ENCODE assay signal across 15 mouse cellular contexts in genomic region chr11:96287411-96287810, GRCm38 (mm10). TPM values are rescaled to one million over a fixed set of nuclear protein-coding genes. Genes with fewer than 3 reads are reported as not detected.
A peak's percentile ranks its signal among the peaks of the same experiment; 100 is the strongest.
DNase-seq lines count a peak whose midpoint lies in the region; ATAC-seq lines count a peak whose summit lies in the region.
"Had no signal": no experiment of that assay in that cellular context is flagged by ENCODE, and none has a peak within 500 bp of the region (broad histone marks: within the 10 kb centered on the region; RNA-seq: fewer than 3 reads in every experiment).

No protein-coding gene starts in this region.

- H3K4me1 ChIP-seq in heart, embryonic 10.5 days = peaks cover 31% of the 10 kb centered on the region
- H3K4me1 ChIP-seq in liver, embryonic 12.5 days = peaks cover 5% of the 10 kb centered on the region; the same call in 1 of the 2 replicates
- H3K4me1 ChIP-seq in limb, embryonic 11.5 days (ENCODE audit: control insufficient read depth, insufficient read depth, low read length) = peaks cover 14% of the 10 kb centered on the region; the same call in 1 of the 2 replicates
- H3K4me1 ChIP-seq in stomach, embryonic 14.5 days (ENCODE audit: control insufficient read depth, insufficient read depth, low read length) = 0 out of 2 replicates have a peak, but pooled peaks cover 4% of the 10 kb centered on the region
- H3K4me1 ChIP-seq in forebrain, embryonic 12.5 days = peaks cover 14% of the 10 kb centered on the region; the same call in 1 of the 2 replicates

- no peaks in the 10 kb centered on the region for H3K36me3 ChIP-seq in heart, embryonic 10.5 days
- no peaks in the 10 kb centered on the region for H3K36me3 ChIP-seq in liver, embryonic 12.5 days
- no peaks in the 10 kb centered on the region for H3K36me3 ChIP-seq in limb, embryonic 11.5 days (ENCODE audit: control insufficient read depth, insufficient read depth, low read length)
- H3K36me3 ChIP-seq in stomach, embryonic 14.5 days (ENCODE audit: control insufficient read depth, insufficient read depth, low read length) = no peaks in the 10 kb centered on the region
- no peaks in the 10 kb centered on the region for H3K36me3 ChIP-seq in forebrain, embryonic 12.5 days (replicated peaks)
- H3K36me3 ChIP-seq: G1E had no signal

- intact Hi-C loops in heart, postnatal 36 days (cut with DNase I) = no loop called here

- no peak for ATAC-seq in liver, embryonic 12.5 days
- ATAC-seq in limb, embryonic 11.5 days (ENCODE audit: insufficient number of reproducible peaks, low FRiP score, low TSS enrichment, low read depth) = no peak
- no peak for ATAC-seq in stomach, embryonic 14.5 days (ENCODE audit: insufficient number of reproducible peaks, insufficient read depth, low FRiP score, low read depth)
- no peak for ATAC-seq in forebrain, embryonic 12.5 days (ENCODE audit: low FRiP score)

- H3K27ac ChIP-seq in heart, embryonic 10.5 days = no peak overlapping the region
- H3K27ac ChIP-seq in liver, embryonic 12.5 days = no peak overlapping the region
- H3K27ac ChIP-seq in limb, embryonic 11.5 days (replicated peaks; ENCODE audit: low read depth, low read length) = no peak overlapping the region; the same call in 1 of the 2 replicates
- peak overlapping the region; percentile 89 for H3K27ac ChIP-seq in stomach, embryonic 14.5 days (ENCODE audit: low read length)
- H3K27ac ChIP-seq in forebrain, embryonic 12.5 days = no peak overlapping the region

- H3K9me3 ChIP-seq in heart, embryonic 10.5 days = no peaks in the 10 kb centered on the region
- H3K9me3 ChIP-seq in liver, embryonic 12.5 days (replicated peaks) = no peaks in the 10 kb centered on the region
- H3K9me3 ChIP-seq in limb, embryonic 11.5 days (ENCODE audit: control insufficient read depth, low read length) = no peaks in the 10 kb centered on the region
- H3K9me3 ChIP-seq in stomach, embryonic 14.5 days (ENCODE audit: control insufficient read depth, low read depth, low read length) = no peaks in the 10 kb centered on the region
- H3K9me3 ChIP-seq in forebrain, embryonic 12.5 days = no peaks in the 10 kb centered on the region
- H3K9me3 ChIP-seq: G1E had no signal

- H3K4me2 ChIP-seq in liver, embryonic 12.5 days = peak overlapping the region; percentile 55
- H3K4me2 ChIP-seq in limb, embryonic 11.5 days (ENCODE audit: low read depth, severe bottlenecking) = peak overlapping the region; percentile 64
- H3K4me2 ChIP-seq in stomach, embryonic 14.5 days (replicated peaks; ENCODE audit: low read depth, low read length) = peak overlapping the region; percentile 51
- H3K4me2 ChIP-seq in forebrain, embryonic 12.5 days = no peak overlapping the region

- H3K4me3 ChIP-seq in heart, embryonic 10.5 days = peak overlapping the region; percentile 51
- no peak overlapping the region for H3K4me3 ChIP-seq in liver, embryonic 12.5 days
- peak overlapping the region; percentile 35 for H3K4me3 ChIP-seq in limb, embryonic 11.5 days (ENCODE audit: low read depth, low read length)
- H3K4me3 ChIP-seq in stomach, embryonic 14.5 days (ENCODE audit: low read depth, low read length) = peak overlapping the region; percentile 43
- no peak overlapping the region for H3K4me3 ChIP-seq in forebrain, embryonic 12.5 days (replicated peaks)

- WGBS in heart, embryonic 10.5 days = under 1% methylated on average over 9 of the region's 9 CpGs
- 4% methylated on average over 9 of the region's 9 CpGs for WGBS in liver, embryonic 12.5 days (ENCODE audit: insufficient replicate concordance)
- 0% methylated on average over 9 of the region's 9 CpGs for WGBS in limb, embryonic 11.5 days
- WGBS in stomach, embryonic 14.5 days = 4% methylated on average over 9 of the region's 9 CpGs
- under 1% methylated on average over 9 of the region's 9 CpGs for WGBS in forebrain, embryonic 12.5 days

- H3K9ac ChIP-seq in liver, embryonic 12.5 days = no peak overlapping the region
- H3K9ac ChIP-seq in limb, embryonic 11.5 days (ENCODE audit: low read length) = peak overlapping the region; percentile 46; the same call in 1 of the 2 replicates
- H3K9ac ChIP-seq in stomach, embryonic 14.5 days (replicated peaks; ENCODE audit: low read depth, low read length) = peak overlapping the region; percentile 61
- no peak overlapping the region for H3K9ac ChIP-seq in forebrain, embryonic 12.5 days

- DNase-seq in heart, embryonic 10.5 days (ENCODE audit: low spot score) = no peak
- DNase-seq in heart, postnatal 36 days = no peak
- no peak for DNase-seq in liver
- DNase-seq in limb, embryonic 11.5 days (ENCODE audit: low spot score) = no peak
- no peak for DNase-seq in right cerebral cortex, adult 2 months (ENCODE audit: low spot score in 2 of 2)
- DNase-seq: cerebellum, postnatal 25 days; heart, postnatal 4 days; thymus, adult 2 months had no signal

- peaks cover 98% of the 10 kb centered on the region for H3K27me3 ChIP-seq in heart, embryonic 10.5 days (ENCODE audit: insufficient read depth, poor library complexity, severe bottlenecking)
- peaks cover 99% of the 10 kb centered on the region for H3K27me3 ChIP-seq in liver, embryonic 12.5 days (replicated peaks)
- peaks cover 75% of the 10 kb centered on the region for H3K27me3 ChIP-seq in limb, embryonic 11.5 days (ENCODE audit: control insufficient read depth, insufficient read depth, low read length)
- H3K27me3 ChIP-seq in stomach, embryonic 14.5 days (ENCODE audit: control insufficient read depth, insufficient read depth, low read length) = peaks cover 27% of the 10 kb centered on the region
- peaks cover 97% of the 10 kb centered on the region for H3K27me3 ChIP-seq in forebrain, embryonic 12.5 days

RNA-seq across cellular contexts. Expression of gene Hoxb7, which starts 1.0 kb away (rescaled TPM):
- 0.11 and 1.3 TPM in 2 replicates for polyA plus RNA-seq in heart, embryonic 10.5 days (2016; fragmentation: Nextera tagmentation; extraction: Ambion mirVana)
- not detected for total RNA-seq in heart, postnatal 36 days (2021)
- 0.18 and 0.37 TPM in 2 replicates for polyA plus RNA-seq in liver, embryonic 12.5 days (2016; fragmentation: Nextera tagmentation; extraction: Ambion mirVana)
- 3.7 and 4.3 TPM in 2 replicates for polyA plus RNA-seq in limb, embryonic 11.5 days (2014; fragmentation: Nextera tagmentation; extraction: Ambion mirVana)
- polyA plus RNA-seq in stomach, embryonic 14.5 days (2014; fragmentation: Nextera tagmentation; extraction: Ambion mirVana) = 8.4 and 14.0 TPM in 2 replicates
- polyA plus RNA-seq in forebrain, embryonic 12.5 days (2016; fragmentation: Nextera tagmentation; extraction: Ambion mirVana) = not detected in 2 replicates
- total RNA-seq: G1E had no signal
- polyA plus RNA-seq: activated CD4-positive, CD25-positive, alpha-beta regulatory T cell, adult 4 months; G1E; midbrain, embryonic 11.5 days had no signal

RNA-seq across cellular contexts. Expression of gene Hoxb6, which starts 4.9 kb away (rescaled TPM):
- polyA plus RNA-seq in heart, embryonic 10.5 days (2016; fragmentation: Nextera tagmentation; extraction: Ambion mirVana) = 0.42 and 2.2 TPM in 2 replicates
- total RNA-seq in heart, postnatal 36 days (2021) = not detected
- polyA plus RNA-seq in liver, embryonic 12.5 days (2016; fragmentation: Nextera tagmentation; extraction: Ambion mirVana) = 0.30 TPM in 2 replicates
- 1.9 and 2.8 TPM in 2 replicates for polyA plus RNA-seq in limb, embryonic 11.5 days (2014; fragmentation: Nextera tagmentation; extraction: Ambion mirVana)
- 12.4 TPM in 2 replicates for polyA plus RNA-seq in stomach, embryonic 14.5 days (2014; fragmentation: Nextera tagmentation; extraction: Ambion mirVana)
- polyA plus RNA-seq in forebrain, embryonic 12.5 days (2016; fragmentation: Nextera tagmentation; extraction: Ambion mirVana) = not detected in 2 replicates
- total RNA-seq: G1E; heart, postnatal 4 days; liver, adult 2 months had no signal
- polyA plus RNA-seq: activated CD4-positive, CD25-positive, alpha-beta regulatory T cell, adult 4 months; midbrain, embryonic 11.5 days had no signal

RNA-seq across cellular contexts. Expression of gene Hoxb8, which starts 5.7 kb away (rescaled TPM):
- 0.30 TPM in 1 of 2 replicates, not detected in the other for polyA plus RNA-seq in heart, embryonic 10.5 days (2016; fragmentation: Nextera tagmentation; extraction: Ambion mirVana)
- total RNA-seq in heart, postnatal 36 days (2021) = not detected
- polyA plus RNA-seq in liver, embryonic 12.5 days (2016; fragmentation: Nextera tagmentation; extraction: Ambion mirVana) = not detected in 2 replicates
- polyA plus RNA-seq in limb, embryonic 11.5 days (2014; fragmentation: Nextera tagmentation; extraction: Ambion mirVana) = 0.38 and 0.89 TPM in 2 replicates
- 2.3 and 2.7 TPM in 2 replicates for polyA plus RNA-seq in stomach, embryonic 14.5 days (2014; fragmentation: Nextera tagmentation; extraction: Ambion mirVana)
- not detected in 2 replicates for polyA plus RNA-seq in forebrain, embryonic 12.5 days (2016; fragmentation: Nextera tagmentation; extraction: Ambion mirVana)
- total RNA-seq: heart, postnatal 4 days; liver, adult 2 months had no signal
- polyA plus RNA-seq: activated CD4-positive, CD25-positive, alpha-beta regulatory T cell, adult 4 months; midbrain, embryonic 11.5 days had no signal

RNA-seq across cellular contexts. Expression of gene Hoxb5, which starts 15.7 kb away (rescaled TPM):
- 1.0 and 5.2 TPM in 2 replicates for polyA plus RNA-seq in heart, embryonic 10.5 days (2016; fragmentation: Nextera tagmentation; extraction: Ambion mirVana)
- under 1 TPM; 0.19 to 0.22 TPM for total RNA-seq in heart, postnatal 36 days (2021)
- 1.3 and 1.5 TPM in 2 replicates for polyA plus RNA-seq in liver, embryonic 12.5 days (2016; fragmentation: Nextera tagmentation; extraction: Ambion mirVana)
- 2.1 and 2.6 TPM in 2 replicates for polyA plus RNA-seq in limb, embryonic 11.5 days (2014; fragmentation: Nextera tagmentation; extraction: Ambion mirVana)
- 21.2 and 23.3 TPM in 2 replicates for polyA plus RNA-seq in stomach, embryonic 14.5 days (2014; fragmentation: Nextera tagmentation; extraction: Ambion mirVana)
- not detected in 2 replicates for polyA plus RNA-seq in forebrain, embryonic 12.5 days (2016; fragmentation: Nextera tagmentation; extraction: Ambion mirVana)
- polyA plus RNA-seq: activated CD4-positive, CD25-positive, alpha-beta regulatory T cell, adult 4 months; midbrain, embryonic 11.5 days had no signal

RNA-seq across cellular contexts. Expression of gene Hoxb9, which starts 16.2 kb away (rescaled TPM):
- 0.75 TPM in 1 of 2 replicates, not detected in the other for polyA plus RNA-seq in heart, embryonic 10.5 days (2016; fragmentation: Nextera tagmentation; extraction: Ambion mirVana)
- total RNA-seq in heart, postnatal 36 days (2021) = not detected
- polyA plus RNA-seq in liver, embryonic 12.5 days (2016; fragmentation: Nextera tagmentation; extraction: Ambion mirVana) = not detected in 2 replicates
- polyA plus RNA-seq in limb, embryonic 11.5 days (2014; fragmentation: Nextera tagmentation; extraction: Ambion mirVana) = 1.7 and 1.8 TPM in 2 replicates
- 0.25 TPM in 2 replicates for polyA plus RNA-seq in stomach, embryonic 14.5 days (2014; fragmentation: Nextera tagmentation; extraction: Ambion mirVana)
- polyA plus RNA-seq in forebrain, embryonic 12.5 days (2016; fragmentation: Nextera tagmentation; extraction: Ambion mirVana) = not detected in 2 replicates
- total RNA-seq: G1E; heart, postnatal 4 days; liver, adult 2 months had no signal
- polyA plus RNA-seq: G1E; liver, adult 2 months; midbrain, embryonic 11.5 days had no signal

Comparison
In these comparisons a context has a peak if more than half of its experiments do, and no peak if none do; other contexts are left out.
1. H3K4me3 ChIP-seq: peak in heart, embryonic 10.5 days (single experiment), limb, embryonic 11.5 days (single experiment) and stomach, embryonic 14.5 days (single experiment); none in liver, embryonic 12.5 days (single experiment) and forebrain, embryonic 12.5 days (single experiment).
2. H3K9ac ChIP-seq: peak in limb, embryonic 11.5 days (single experiment) and stomach, embryonic 14.5 days (single experiment); none in liver, embryonic 12.5 days (single experiment) and forebrain, embryonic 12.5 days (single experiment).